Mouse (Mus musculus) C2C12 (cell line): ENCODE measurements around the gene Utf1. TPM values are rescaled to one million over a fixed set of nuclear protein-coding genes. Genes with fewer than 3 reads are reported as not detected.

ENCODE experiments used
- H3K27me3 ChIP-seq: one replicate; pipeline ENCODE4 v1.6.1; 2011; ENCODE audit not compliant: control insufficient read depth, insufficient read depth, insufficient read length
- H3K36me3 ChIP-seq: one replicate; pipeline ENCODE4 v1.6.1; 2011; ENCODE audit not compliant: control insufficient read depth, insufficient read depth
- H3K4me3 ChIP-seq: one replicate; pipeline ENCODE4 v1.5.1; 2011; ENCODE audit warnings: mild to moderate bottlenecking, control low read depth; ENCODE audit not compliant: poor library complexity, insufficient read depth, severe bottlenecking
- H3K79me2 ChIP-seq: one replicate; pipeline ENCODE4 v1.6.1; 2011; ENCODE audit not compliant: control insufficient read depth, insufficient read depth
- H3K79me3 ChIP-seq: one replicate; pipeline ENCODE4 v1.6.1; 2011; ENCODE audit warnings: low read depth, control low read depth
- H3ac ChIP-seq: one replicate; pipeline ENCODE3; 2011; ENCODE audit warnings: low read depth; ENCODE audit not compliant: control insufficient read depth, insufficient read length
- CEBPB ChIP-seq: IDR thresholded peaks from one replicate; pipeline ENCODE4 v1.6.1; 2011; ENCODE audit warnings: low read depth, mild to moderate bottlenecking, control low read depth, moderate library complexity
- CTCF ChIP-seq: IDR thresholded peaks from one replicate; pipeline ENCODE4 v1.5.1; 2011; ENCODE audit not compliant: control insufficient read depth, insufficient read depth, insufficient read length
- FOSL1 ChIP-seq: IDR thresholded peaks from one replicate; pipeline ENCODE4 v1.8.0; 2011; ENCODE audit warnings: mild to moderate bottlenecking, low read length; ENCODE audit not compliant: poor library complexity, insufficient read depth, severe bottlenecking
- MAX ChIP-seq: IDR thresholded peaks from one replicate; pipeline ENCODE4 v1.6.1; 2011; ENCODE audit warnings: mild to moderate bottlenecking, control low read depth
- MYOD1 ChIP-seq: IDR thresholded peaks from one replicate; pipeline ENCODE4 v1.6.1; 2011; ENCODE audit warnings: low read depth; ENCODE audit not compliant: control insufficient read depth, insufficient read length
- MYOG ChIP-seq: IDR thresholded peaks from one replicate; pipeline ENCODE4 v1.6.1; 2011; ENCODE audit not compliant: control insufficient read depth, insufficient read length; ENCODE audit errors: extremely low read depth
- USF1 ChIP-seq: IDR thresholded peaks from one replicate; pipeline ENCODE4 v1.6.1; 2011; ENCODE audit warnings: low read depth, mild to moderate bottlenecking, control low read depth, moderate library complexity
- polyA plus RNA-seq: library from polyadenylated mRNA; unstranded; fragments of >200 nt; fragmentation: generic; extraction: Trizol; gene quantifications from one replicate; pipeline ENCODE4 v1.2.1, GENCODE M21; 2012; ENCODE audit warnings: missing spikeins

The Utf1 gene
- polyA plus RNA-seq, 1 experiment, result not detected

DNA sequence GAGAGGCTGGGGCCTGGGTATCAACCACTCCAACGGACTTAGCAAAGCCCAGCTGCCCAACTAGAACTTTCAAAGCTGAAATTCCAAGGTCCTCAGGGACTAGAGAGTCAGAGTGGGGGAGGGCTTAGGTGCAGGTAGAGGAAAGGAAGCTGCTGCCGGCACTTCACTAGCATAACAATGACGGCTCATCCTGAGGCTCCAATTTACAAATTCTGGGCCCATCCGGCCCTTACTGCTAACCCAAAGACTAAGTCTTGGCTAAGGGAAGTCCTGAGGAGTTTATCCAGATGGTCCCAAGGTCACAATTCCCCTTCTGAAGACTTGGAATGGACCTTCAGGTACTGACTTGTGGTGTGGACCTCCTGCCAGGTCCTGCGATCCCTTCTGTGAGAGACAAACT lies 1.9 kb downstream of the Utf1 start:
- Histone ChIP-seq H3ac (no peak overlapping the region), H3K4me3 (no peak overlapping the region), H3K79me2 (no peaks in the 10 kb centered on the region), H3K36me3 (no peaks in the 10 kb centered on the region), H3K79me3 (no peaks in the 10 kb centered on the region), H3K27me3 (no peaks in the 10 kb centered on the region)
- no peak for TF ChIP-seq MYOG
- no peak for TF ChIP-seq MYOD1
- no peak for TF ChIP-seq MAX
- TF ChIP-seq FOSL1, result no peak
- no peak for TF ChIP-seq CEBPB
- no peak for TF ChIP-seq USF1
- TF ChIP-seq CTCF, result no peak

GRCm38 (mm10) chr7:139946032-139946431 lies 2.4 kb downstream of the Utf1 start:
- no peak overlapping the region for H3ac ChIP-seq
- no peaks in the 10 kb centered on the region for H3K79me3 ChIP-seq
- no peaks in the 10 kb centered on the region for H3K27me3 ChIP-seq
- H3K79me2 ChIP-seq, result no peaks in the 10 kb centered on the region
- no peaks in the 10 kb centered on the region for H3K36me3 ChIP-seq
- H3K4me3 ChIP-seq, result no peak overlapping the region
- TF ChIP-seq USF1 (no peak), CTCF (no peak), MYOG (no peak), MYOD1 (no peak), FOSL1 (no peak), CEBPB (no peak), MAX (no peak)

DNA sequence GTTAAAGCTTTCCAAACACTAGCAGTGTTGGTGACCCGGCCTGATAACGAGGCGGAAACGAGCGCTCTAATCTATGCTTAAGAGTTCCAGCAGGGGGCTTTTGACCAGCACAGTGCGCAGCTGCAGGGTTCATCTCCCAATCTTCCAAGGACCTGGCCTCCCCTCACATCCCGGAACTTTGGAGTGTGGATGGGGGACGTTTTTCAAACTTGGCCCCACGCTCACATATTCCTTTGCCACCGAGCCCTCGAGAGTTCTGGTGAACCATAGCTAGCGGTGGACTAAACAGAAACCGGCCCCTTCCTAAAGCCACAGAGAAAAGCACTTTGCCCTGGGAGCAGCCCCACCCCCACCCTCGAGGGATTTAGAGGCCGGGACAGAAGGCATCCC lies 6.3 kb downstream of the Utf1 start:
- H3K36me3 ChIP-seq, result no peaks in the 10 kb centered on the region
- H3ac ChIP-seq, result no peak overlapping the region
- no peak for TF ChIP-seq CEBPB
- no peak for TF ChIP-seq USF1
- no peak for TF ChIP-seq MYOG
- TF ChIP-seq FOSL1, result no peak
- TF ChIP-seq MAX, result no peak
- no peak for TF ChIP-seq CTCF
- TF ChIP-seq MYOD1, result no peak
- H3K27me3 ChIP-seq, result no peaks in the 10 kb centered on the region
- no peaks in the 10 kb centered on the region for H3K79me3 ChIP-seq
- no peaks in the 10 kb centered on the region for H3K79me2 ChIP-seq
- peak overlapping the region; percentile 34 for H3K4me3 ChIP-seq

- no peaks in the 10 kb centered on the region for H3K79me2 ChIP-seq
- no peaks in the 10 kb centered on the region for H3K36me3 ChIP-seq
- H3K79me3 ChIP-seq, result no peaks in the 10 kb centered on the region
- H3K4me3 ChIP-seq, result peak overlapping the region; percentile 34
- peak overlapping the region; percentile 43 for H3ac ChIP-seq
- no peak for TF ChIP-seq USF1
- no peak for TF ChIP-seq CTCF
- no peaks in the 10 kb centered on the region for H3K27me3 ChIP-seq
Measured at GRCm38 (mm10) chr7:139950283-139950971, 6.8 kb downstream of the Utf1 start.

DNA sequence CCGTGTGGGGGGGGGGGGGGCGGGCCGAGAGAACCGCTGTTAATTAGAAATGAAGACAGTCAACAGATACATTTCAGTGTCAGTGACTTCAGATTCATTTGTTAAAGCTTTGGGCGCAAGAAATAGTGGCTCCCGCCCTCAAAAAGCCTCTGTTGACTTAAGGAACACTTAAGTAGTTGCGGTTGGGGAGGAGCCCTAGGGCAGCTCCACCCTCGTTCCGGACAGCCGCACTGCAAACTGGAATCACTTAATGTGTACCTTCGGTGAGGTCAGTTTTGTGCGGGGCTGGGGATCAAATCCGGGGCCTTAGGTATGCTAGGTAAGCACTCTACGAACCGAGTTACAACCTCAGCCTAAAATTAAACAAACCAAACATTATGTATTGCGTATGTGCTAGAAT lies 7.5 kb downstream of the Utf1 start:
- Histone ChIP-seq H3K36me3 (no peaks in the 10 kb centered on the region), H3ac (no peak overlapping the region), H3K79me3 (no peaks in the 10 kb centered on the region), H3K4me3 (peak overlapping the region; percentile 34), H3K79me2 (no peaks in the 10 kb centered on the region), H3K27me3 (no peaks in the 10 kb centered on the region)
- TF ChIP-seq MYOD1 (no peak), MAX (no peak), USF1 (no peak), FOSL1 (no peak), MYOG (no peak), CEBPB (no peak), CTCF (no peak)

GRCm38 (mm10) chr7:139951991-139952633 lies 8.5 kb downstream of the Utf1 start:
- TF ChIP-seq MYOG (no peak), USF1 (no peak)
- H3K4me3 ChIP-seq, result no peak overlapping the region
- H3K79me2 ChIP-seq, result no peaks in the 10 kb centered on the region
- H3K36me3 ChIP-seq, result no peaks in the 10 kb centered on the region
- H3K27me3 ChIP-seq, result no peaks in the 10 kb centered on the region
- H3K79me3 ChIP-seq, result no peaks in the 10 kb centered on the region
- H3ac ChIP-seq, result no peak overlapping the region
